Mouse (Mus musculus): ENCODE results near the gene Rchy1. TPM values are rescaled to one million over a fixed set of nuclear protein-coding genes. Genes with fewer than 3 reads are reported as not detected.

Rchy1 gene
- 42.9 and 48.7 TPM in 2 replicates for polyA plus RNA-seq (2012; rRNA removed)

DNA sequence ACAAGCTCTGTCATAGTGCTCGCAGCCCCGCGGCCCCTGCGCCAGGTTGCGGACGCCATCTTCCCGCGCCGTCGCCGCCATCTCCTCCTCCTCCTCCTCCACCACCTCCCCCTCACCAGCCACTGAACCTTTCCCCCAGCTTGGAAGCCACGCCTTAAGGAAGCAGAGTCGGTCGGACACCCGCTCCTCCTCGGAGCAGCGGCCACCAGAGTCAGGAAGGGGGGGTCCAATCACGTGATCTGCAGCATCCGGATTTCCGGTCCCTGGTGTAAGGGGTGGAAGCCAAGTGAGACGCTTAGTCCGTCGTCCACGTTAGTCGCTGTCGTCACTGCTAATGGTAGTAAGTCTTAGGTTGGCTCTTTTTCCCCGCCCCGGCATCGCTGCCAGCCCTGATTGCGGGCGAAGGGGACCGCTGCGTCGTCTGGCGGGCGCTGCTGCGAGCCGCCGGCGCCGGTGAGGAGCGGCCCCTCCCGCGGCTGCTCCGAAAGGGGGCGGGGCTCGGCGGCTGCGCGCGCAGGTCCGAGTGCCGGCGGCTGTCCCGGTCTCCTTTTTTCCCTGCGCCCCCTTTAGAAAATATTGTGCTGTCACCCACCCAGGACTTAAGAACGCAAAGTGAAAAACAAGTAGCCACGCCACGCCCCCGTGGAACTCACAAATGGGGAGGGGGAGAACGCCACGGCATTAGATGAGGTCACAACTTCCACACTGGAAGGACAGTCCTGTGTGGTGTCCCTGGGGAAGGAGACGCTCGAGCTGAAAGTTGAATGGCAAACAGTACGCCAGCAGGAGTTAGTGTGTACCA is at the start of gene Rchy1:
Rchy1 (minus strand) TSS at position 430 of the 802 bp plus-strand sequence.

DNA sequence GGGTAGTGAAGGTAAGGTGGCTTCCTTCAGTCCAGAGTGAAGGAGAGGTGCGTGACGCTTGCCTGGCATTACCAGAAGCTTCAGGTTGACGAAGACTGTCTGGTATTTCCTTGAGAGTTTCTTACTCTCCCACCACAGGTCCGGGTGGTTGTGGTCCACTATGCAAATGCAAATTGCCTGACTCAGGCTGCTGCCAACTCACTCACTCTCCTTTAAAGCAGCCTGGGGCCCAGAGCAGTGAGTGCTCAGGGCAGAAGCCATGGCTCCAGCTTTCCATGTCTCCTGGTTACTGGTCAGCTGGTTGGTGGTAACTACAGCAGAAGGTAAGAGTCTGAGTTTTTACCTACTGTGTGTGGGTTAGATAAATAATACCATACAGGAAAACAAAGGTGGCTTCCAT is 24.4 kb upstream of the Rchy1 start, which contains the start of gene Odaph:
Odaph (plus strand) TSS at position 240 of the 400 bp plus-strand sequence.

Other genes with a start within 250 kb of the Rchy1 start
- gene Odaph, start 24.4 kb upstream of the Rchy1 start, polyA plus RNA-seq (2012; rRNA removed), result not detected in 2 replicates
- gene Cdkl2, start 80.8 kb upstream of the Rchy1 start, polyA plus RNA-seq (2012; rRNA removed), result 0.16 and 0.51 TPM in 2 replicates
- gene G3bp2, start 120.7 kb upstream of the Rchy1 start, polyA plus RNA-seq (2012; rRNA removed), result 133 and 284 TPM in 2 replicates
- 46.0 and 46.9 TPM in 2 replicates for gene Uso1, start 174.9 kb upstream of the Rchy1 start, polyA plus RNA-seq (2012; rRNA removed)